Mouse (Mus musculus): ENCODE results near the gene Avil. TPM values are rescaled to one million over a fixed set of nuclear protein-coding genes. Genes with fewer than 3 reads are reported as not detected.

The Avil gene
- total RNA-seq, 2 experiments from 2014 or later = not detected

- ATAC-seq (replicated peaks; ENCODE audit: poor library complexity) = no peak
Measured at GRCm38 (mm10) chr10:127003806-127004205, 3.3 kb downstream of the Avil start.

- ATAC-seq (replicated peaks; ENCODE audit: poor library complexity) = peak; percentile 88
Measured at GRCm38 (mm10) chr10:127016488-127016887, 16.0 kb downstream of the Avil start.

GRCm38 (mm10) chr10:127017071-127017470 is 16.6 kb downstream of the Avil start:
- no peak for ATAC-seq (replicated peaks; ENCODE audit: poor library complexity)

GRCm38 (mm10) chr10:127018422-127018821 is 17.9 kb downstream of the Avil start:
- ATAC-seq (replicated peaks; ENCODE audit: poor library complexity) = no peak

DNA sequence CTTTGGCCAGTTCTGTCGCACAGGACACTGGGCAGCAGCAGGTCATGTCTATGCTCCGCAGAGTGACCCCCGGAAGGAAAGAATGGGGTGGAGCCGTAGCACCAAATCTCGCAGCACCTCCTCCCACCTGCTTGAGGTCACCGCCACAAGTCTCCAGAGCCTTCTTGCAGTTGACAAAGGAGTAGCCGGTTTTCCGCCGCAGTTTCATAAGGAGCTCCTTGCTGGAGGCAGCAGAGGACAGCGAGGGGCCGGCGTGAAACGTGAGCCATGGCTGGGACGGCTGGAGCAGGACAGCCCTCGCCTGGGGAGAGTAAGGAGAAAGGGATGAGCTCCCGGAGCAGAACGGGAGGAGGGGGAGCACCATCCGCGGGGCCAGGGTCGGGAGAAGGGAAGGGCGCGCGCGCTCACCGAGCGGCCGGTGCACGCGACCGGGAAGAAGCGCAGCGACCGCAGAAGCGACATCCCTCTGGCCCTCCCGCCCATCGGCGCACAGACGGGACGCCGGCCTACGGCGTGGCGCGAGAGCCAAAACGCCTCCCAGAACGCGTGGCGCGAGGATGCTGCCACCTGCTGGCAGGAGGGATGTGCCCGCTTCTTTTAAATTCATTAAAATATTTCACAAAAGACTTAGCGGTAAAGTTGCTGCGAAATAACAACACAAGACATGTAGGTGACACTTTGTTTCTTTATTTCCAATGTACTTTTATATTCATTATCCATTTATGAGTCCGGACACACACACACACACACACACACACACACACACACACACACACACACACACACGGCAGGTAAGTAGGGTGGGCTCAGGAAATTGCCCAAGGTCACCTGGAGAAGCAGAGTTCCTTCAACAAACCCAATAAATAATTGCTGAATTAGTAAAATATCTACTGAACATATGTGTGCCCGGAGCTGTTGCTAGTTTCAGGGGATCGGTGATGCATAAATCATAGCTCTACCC is 30.1 kb downstream of the Avil start, which contains the start of gene Tsfm:
TSS of gene Tsfm (minus strand) at position 505 of the 961 bp plus-strand sequence.
- ATAC-seq (replicated peaks; ENCODE audit: poor library complexity) = peak; percentile 100

DNA sequence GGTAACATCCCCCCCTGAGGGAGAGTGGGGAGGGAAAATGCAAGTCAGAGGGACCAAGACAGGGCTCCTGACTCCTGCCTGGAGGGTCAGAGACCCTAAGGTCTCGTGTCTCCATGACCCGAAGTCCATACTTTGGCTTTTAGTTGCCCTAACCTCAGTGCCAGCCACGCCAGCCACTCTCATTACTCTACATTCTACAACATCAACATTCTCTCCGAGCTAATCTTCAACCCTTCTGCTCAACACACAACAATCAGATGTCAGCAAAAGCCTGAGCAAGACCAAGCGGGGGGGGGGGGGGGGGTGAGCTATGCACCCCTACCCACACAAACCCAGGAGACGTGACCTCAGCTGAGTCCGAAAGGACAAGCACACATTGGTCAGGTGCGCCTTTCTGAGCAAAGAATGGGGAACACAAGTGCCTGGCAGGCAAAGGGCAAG is 32.8 kb downstream of the Avil start:
- ATAC-seq (replicated peaks; ENCODE audit: poor library complexity) = no peak

DNA sequence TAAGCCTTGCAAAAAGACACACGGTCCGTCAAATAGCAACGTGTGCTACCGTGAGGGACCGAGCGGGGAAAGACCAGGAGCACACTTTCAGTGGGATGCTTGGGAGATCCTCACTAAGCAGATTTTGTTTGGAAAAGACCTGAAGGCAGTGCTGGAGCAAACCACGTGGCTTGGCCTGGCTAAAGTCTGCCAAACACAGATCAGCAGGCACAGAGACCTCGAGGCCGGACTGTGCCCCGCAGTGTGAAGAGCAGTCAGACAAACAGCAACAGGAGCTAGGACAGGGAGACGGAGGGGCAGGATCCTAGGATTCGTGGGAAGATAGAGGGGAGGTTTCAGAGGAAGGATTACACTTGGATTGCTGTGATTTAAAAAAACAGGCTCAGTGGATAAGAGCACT is 35.8 kb downstream of the Avil start:
- ATAC-seq (replicated peaks; ENCODE audit: poor library complexity) = no peak

- no peak for ATAC-seq (replicated peaks; ENCODE audit: poor library complexity)
Measured at GRCm38 (mm10) chr10:127037641-127038040, 37.1 kb downstream of the Avil start.

DNA sequence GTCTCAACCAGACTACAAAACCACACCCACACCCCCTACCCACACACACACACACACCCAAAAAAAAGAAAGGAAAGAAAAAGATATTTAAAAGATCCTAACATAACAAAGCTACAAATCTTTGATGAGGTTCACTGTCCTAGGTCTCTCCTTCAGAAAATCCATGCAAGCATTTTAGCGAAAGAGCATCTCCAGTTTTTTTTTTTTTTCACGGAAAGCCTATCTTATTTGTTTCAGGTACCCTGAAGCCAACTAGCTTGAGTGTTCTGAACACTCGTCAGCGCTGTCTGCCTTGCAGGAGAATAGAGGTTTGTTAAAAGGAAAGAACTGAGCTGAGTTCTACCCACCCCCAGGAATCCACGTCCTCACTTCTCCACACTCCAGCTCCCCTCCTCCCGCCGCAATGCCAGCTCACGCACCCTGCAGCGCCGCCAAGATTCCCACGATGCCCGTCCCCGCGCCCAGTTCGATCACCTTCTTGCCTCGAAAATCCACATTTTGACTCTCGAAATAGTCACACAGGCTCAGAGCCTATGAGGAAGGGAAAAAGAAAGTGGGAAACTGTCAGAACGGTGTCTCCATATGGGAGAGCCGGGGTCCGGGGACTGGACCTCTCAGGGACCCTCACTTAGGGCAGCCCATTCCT is 40.2 kb downstream of the Avil start:
- ATAC-seq (replicated peaks; ENCODE audit: poor library complexity) = 0 out of 2 replicates have a peak, but pooled peaks have one; percentile 9

DNA sequence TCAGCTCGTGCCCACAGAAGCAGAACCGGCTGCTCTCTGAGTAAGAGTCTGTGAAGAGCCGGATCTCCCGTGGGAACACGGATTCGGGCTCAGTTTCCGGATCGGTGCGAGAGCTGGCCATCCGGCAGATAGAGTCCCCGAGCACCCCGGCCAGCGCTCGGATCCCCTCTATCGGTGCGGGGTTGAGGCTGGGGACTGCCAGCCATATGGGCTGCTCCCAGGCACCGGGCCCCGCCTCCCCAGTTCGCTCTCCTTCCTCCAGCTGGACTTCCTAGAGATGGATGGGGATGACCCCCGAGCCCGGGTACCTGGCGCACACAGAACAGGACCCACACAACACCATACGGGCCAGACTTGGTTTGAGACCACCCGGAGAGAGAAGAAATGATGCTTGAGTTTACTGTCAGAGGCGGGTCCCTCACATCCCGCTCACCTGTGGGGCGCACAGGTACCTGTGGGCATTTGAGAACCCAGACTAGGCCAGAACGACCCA is 40.8 kb downstream of the Avil start, which contains the start of the genes Mettl1 and Eef1akmt3:
TSS of gene Mettl1 (plus strand) at position 141 of the 493 bp plus-strand sequence.
TSS of gene Eef1akmt3 (minus strand) at position 240 of the 493 bp plus-strand sequence.
- peak; percentile 32 for ATAC-seq (replicated peaks; ENCODE audit: poor library complexity)

- peak; percentile 84 for ATAC-seq (replicated peaks; ENCODE audit: poor library complexity)
Measured at GRCm38 (mm10) chr10:127041774-127042338, 41.3 kb downstream of the Avil start.

- no peak for ATAC-seq (replicated peaks; ENCODE audit: poor library complexity)
Measured at GRCm38 (mm10) chr10:127042468-127043115, 42.1 kb downstream of the Avil start.

- ATAC-seq (replicated peaks; ENCODE audit: poor library complexity) = no peak
Measured at GRCm38 (mm10) chr10:127043187-127043586, 42.7 kb downstream of the Avil start.

DNA sequence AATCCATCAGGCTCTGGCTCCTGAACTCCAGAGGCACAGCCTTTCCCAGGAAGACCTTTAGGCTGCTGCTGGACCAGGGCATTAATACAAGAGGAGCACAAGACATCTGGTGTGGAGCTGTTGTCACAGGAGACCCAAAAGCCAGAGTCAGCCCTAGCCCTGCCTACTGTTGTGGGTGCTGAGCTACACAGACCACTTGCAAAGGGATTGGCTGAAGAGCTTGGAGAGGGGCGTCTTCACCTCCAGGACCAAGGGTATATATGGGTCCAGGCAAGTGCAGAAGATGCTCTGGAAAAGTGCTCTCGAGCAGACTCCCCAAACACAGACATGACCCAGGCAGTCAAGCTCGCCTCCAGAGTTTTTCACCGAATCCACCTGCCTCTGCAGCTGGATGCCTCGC is 47.4 kb downstream of the Avil start, which contains the start of gene Cyp27b1:
TSS of gene Cyp27b1 (plus strand) at position 297 of the 400 bp plus-strand sequence.
- no peak for ATAC-seq (replicated peaks; ENCODE audit: poor library complexity)

GRCm38 (mm10) chr10:127048608-127049394 is 48.3 kb downstream of the Avil start:
- peak; percentile 17 for ATAC-seq (replicated peaks; ENCODE audit: poor library complexity)

DNA sequence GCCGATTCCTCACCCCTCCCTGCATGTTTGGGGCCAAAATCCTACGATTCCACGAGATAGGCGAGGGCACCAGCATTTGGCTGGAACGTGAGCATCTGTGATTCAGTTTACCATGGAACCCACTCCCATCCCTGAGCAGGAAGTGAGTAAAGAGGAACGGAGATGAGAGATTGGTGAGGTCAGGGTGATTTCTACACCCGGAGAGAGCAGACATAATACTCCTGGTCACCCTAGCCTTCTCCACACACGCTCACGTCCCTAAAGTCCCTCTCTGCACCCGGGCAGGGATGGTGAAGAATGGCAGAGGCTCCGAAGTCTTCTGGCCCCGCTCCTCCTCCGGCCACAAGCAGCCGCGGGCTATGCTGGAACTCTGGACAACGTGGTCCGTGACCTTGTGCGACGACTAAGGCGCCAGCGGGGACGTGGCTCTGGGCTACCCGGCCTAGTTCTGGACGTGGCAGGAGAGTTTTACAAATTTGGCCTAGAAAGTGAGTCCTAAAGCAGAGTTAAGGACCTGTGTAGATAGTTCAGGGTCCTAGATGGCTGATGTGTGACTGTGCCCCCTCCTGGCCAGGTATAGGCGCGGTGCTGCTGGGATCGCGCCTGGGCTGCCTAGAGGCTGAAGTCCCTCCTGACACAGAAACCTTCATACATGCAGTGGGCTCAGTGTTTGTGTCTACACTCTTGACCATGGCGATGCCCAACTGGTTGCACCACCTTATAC is 49.0 kb downstream of the Avil start:
- peak; percentile 35 for ATAC-seq (replicated peaks; ENCODE audit: poor library complexity)

DNA sequence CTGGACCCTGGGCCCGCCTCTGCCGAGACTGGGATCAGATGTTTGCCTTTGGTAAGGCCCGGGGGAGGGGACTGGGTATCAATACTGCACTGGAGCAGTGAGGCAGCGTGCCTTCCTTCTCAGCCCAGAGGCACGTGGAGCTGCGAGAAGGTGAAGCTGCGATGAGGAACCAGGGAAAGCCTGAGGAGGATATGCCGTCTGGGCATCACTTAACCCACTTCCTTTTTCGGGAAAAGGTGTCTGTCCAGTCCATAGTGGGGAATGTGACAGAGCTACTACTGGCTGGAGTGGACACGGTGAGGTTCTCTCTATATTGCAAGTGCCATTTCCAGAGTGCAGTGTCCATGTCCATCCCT is 49.6 kb downstream of the Avil start:
- peak; percentile 49 for ATAC-seq (replicated peaks; ENCODE audit: poor library complexity)

DNA sequence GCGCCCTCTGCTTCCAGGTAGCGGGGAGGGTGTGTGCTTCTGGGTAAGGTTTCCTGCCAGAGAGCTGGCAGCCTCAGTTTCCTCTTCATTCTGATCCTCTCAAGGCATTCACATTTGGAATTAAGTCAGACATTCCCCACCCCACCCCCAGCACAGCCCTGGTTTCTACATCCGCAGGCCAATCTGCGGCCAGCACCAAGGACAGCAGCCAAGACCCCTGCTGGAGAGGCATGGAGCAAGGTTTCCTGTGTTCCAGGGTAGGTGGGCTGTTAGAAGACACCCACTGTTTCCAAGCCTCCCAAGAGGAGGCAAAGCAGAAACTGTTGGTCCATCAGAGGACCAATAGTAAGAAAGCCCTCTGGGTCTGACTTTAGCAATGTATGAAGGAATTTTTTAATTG is 54.1 kb downstream of the Avil start:
- ATAC-seq (replicated peaks; ENCODE audit: poor library complexity) = no peak

GRCm38 (mm10) chr10:127055406-127055805 is 54.9 kb downstream of the Avil start:
- ATAC-seq (replicated peaks; ENCODE audit: poor library complexity) = 0 out of 2 replicates have a peak, but pooled peaks have one; percentile 13
